Mouse (Mus musculus): Measurements from ENCODE around the gene Crebl2. TPM values are rescaled to one million over a fixed set of nuclear protein-coding genes. Genes with fewer than 3 reads are reported as not detected.

Crebl2 gene
- polyA plus RNA-seq, 1 experiment from 2014 or later = 3.9 TPM

GRCm38 (mm10) chr6:134887711-134888449 lies 57.9 kb downstream of the Crebl2 start:
- H3K27ac ChIP-seq (ENCODE audit: low read length) = no peak overlapping the region

GRCm38 (mm10) chr6:134888563-134889017 lies 58.6 kb downstream of the Crebl2 start:
- Histone ChIP-seq H3K36me3 (ENCODE audit: control insufficient read depth, insufficient read depth, low read length) (no peaks in the 10 kb centered on the region), H3K27me3 (ENCODE audit: control insufficient read depth, insufficient read depth, low read length) (no peaks in the 10 kb centered on the region; the same call in 1 of the 2 replicates), H3K9ac (ENCODE audit: low read length) (no peak overlapping the region), H3K27ac (ENCODE audit: low read length) (no peak overlapping the region), H3K4me3 (replicated peaks; ENCODE audit: low read length) (no peak overlapping the region), H3K9me3 (replicated peaks; ENCODE audit: control insufficient read depth, low read length) (no peaks in the 10 kb centered on the region), H3K4me2 (ENCODE audit: low read depth, low read length) (no peak overlapping the region), H3K4me1 (ENCODE audit: control insufficient read depth, insufficient read depth, low read length) (no peaks in the 10 kb centered on the region)
- WGBS = 5% methylated on average over 4 of the region's 4 CpGs
- ATAC-seq (ENCODE audit: insufficient read depth, low FRiP score) = 0 out of 2 replicates have a peak, but pooled peaks have one; percentile 44

More at GRCm38 (mm10) chr6:134887711-134888449, 57.9 kb downstream of the Crebl2 start:
- peak; percentile 25; the same call in 1 of the 2 replicates for ATAC-seq (ENCODE audit: insufficient read depth, low FRiP score)
- H3K4me2 ChIP-seq (ENCODE audit: low read depth, low read length) = peak overlapping the region; percentile 37
- H3K36me3 ChIP-seq (ENCODE audit: control insufficient read depth, insufficient read depth, low read length) = no peaks in the 10 kb centered on the region
- no peaks in the 10 kb centered on the region for H3K9me3 ChIP-seq (replicated peaks; ENCODE audit: control insufficient read depth, low read length)
- 5% methylated on average over 10 of the region's 10 CpGs for WGBS
- peak overlapping the region; percentile 18 for H3K4me3 ChIP-seq (replicated peaks; ENCODE audit: low read length)
- no peaks in the 10 kb centered on the region; the same call in 1 of the 2 replicates for H3K27me3 ChIP-seq (ENCODE audit: control insufficient read depth, insufficient read depth, low read length)
- H3K4me1 ChIP-seq (ENCODE audit: control insufficient read depth, insufficient read depth, low read length) = no peaks in the 10 kb centered on the region
- H3K9ac ChIP-seq (ENCODE audit: low read length) = no peak overlapping the region

GRCm38 (mm10) chr6:134889763-134890162 lies 59.8 kb downstream of the Crebl2 start:
- H3K9ac ChIP-seq (ENCODE audit: low read length) = no peak overlapping the region
- 75% methylated on average over 1 of the region's 1 CpGs for WGBS
- H3K27ac ChIP-seq (ENCODE audit: low read length) = no peak overlapping the region
- ATAC-seq (ENCODE audit: insufficient read depth, low FRiP score) = no peak
- H3K4me2 ChIP-seq (ENCODE audit: low read depth, low read length) = no peak overlapping the region
- no peak overlapping the region for H3K4me3 ChIP-seq (replicated peaks; ENCODE audit: low read length)
- H3K27me3 ChIP-seq (ENCODE audit: control insufficient read depth, insufficient read depth, low read length) = no peaks in the 10 kb centered on the region; the same call in 1 of the 2 replicates
- no peaks in the 10 kb centered on the region for H3K4me1 ChIP-seq (ENCODE audit: control insufficient read depth, insufficient read depth, low read length)
- no peaks in the 10 kb centered on the region for H3K36me3 ChIP-seq (ENCODE audit: control insufficient read depth, insufficient read depth, low read length)
- no peaks in the 10 kb centered on the region for H3K9me3 ChIP-seq (replicated peaks; ENCODE audit: control insufficient read depth, low read length)

DNA sequence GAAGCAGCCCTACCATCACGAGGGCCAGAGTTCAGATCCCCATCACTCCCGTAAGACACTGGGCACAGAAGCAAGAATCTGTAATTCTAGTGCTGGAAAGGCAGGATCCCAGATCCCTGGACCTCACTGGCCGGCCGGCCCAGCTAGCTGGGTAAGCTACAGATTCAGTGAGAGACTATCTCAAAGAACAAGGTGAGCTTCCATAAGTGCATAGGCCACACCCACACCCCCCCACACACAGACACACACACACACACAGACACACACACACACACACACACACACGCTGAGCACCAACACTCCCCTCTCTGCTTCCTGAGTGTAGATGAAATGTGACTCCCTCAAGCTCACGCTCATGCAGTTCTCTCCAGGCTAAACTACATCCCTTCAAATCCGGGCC lies 60.5 kb downstream of the Crebl2 start:
- WGBS = 82% methylated on average over 7 of the region's 7 CpGs
- Histone ChIP-seq H3K4me3 (replicated peaks; ENCODE audit: low read length) (no peak overlapping the region), H3K36me3 (ENCODE audit: control insufficient read depth, insufficient read depth, low read length) (no peaks in the 10 kb centered on the region), H3K27ac (ENCODE audit: low read length) (no peak overlapping the region), H3K4me2 (ENCODE audit: low read depth, low read length) (no peak overlapping the region), H3K9me3 (replicated peaks; ENCODE audit: control insufficient read depth, low read length) (no peaks in the 10 kb centered on the region), H3K27me3 (ENCODE audit: control insufficient read depth, insufficient read depth, low read length) (no peaks in the 10 kb centered on the region; the same call in 1 of the 2 replicates), H3K4me1 (ENCODE audit: control insufficient read depth, insufficient read depth, low read length) (no peaks in the 10 kb centered on the region), H3K9ac (ENCODE audit: low read length) (no peak overlapping the region)
- ATAC-seq (ENCODE audit: insufficient read depth, low FRiP score) = no peak

DNA sequence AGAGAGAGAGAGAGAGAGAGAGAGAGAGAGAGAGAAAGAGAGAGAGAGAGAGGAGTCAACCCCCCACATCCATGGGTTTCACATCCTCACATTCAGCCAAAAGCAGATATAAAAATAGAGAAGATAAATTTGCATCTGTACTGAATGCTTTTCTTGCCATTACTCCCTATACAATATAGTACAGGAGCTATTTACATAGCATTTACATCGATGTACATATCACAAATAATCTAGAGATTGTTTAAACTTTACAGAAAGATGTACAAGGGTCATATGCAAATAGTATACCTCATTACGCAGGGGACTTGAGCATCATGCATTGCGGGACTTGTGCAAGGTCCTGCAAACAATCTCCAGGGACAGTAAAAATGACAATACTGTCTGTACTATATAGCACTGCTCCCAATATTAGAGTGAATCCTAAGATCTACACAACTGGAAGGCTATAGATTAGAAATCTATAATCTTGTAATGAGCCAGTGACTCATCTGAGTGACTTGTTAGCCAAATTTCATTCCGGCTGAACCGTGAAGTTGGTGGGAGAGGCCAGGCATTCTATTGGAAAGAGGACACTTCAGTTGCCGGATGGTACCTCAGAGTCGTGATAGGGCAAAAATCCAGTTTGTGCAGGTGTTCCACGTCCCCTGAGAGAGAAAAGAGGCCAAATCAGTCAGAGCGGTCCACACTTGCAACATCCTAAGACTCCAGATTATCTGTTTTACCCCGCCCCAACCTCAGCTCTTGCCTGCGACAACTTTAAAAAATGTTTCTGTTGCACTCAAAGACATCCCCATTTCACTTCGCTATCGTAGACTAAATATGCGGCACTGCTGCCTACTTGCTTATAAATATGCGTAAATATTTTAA lies 66.8 kb downstream of the Crebl2 start:
- Histone ChIP-seq H3K27me3 (ENCODE audit: control insufficient read depth, insufficient read depth, low read length) (no peaks in the 10 kb centered on the region), H3K9ac (ENCODE audit: low read length) (peak overlapping the region; percentile 91), H3K4me1 (ENCODE audit: control insufficient read depth, insufficient read depth, low read length) (peaks cover 8% of the 10 kb centered on the region; the same call in 1 of the 2 replicates), H3K4me3 (replicated peaks; ENCODE audit: low read length) (peak overlapping the region; percentile 80), H3K36me3 (ENCODE audit: control insufficient read depth, insufficient read depth, low read length) (no peaks in the 10 kb centered on the region), H3K27ac (ENCODE audit: low read length) (peak overlapping the region; percentile 100), H3K4me2 (ENCODE audit: low read depth, low read length) (peak overlapping the region; percentile 76), H3K9me3 (replicated peaks; ENCODE audit: control insufficient read depth, low read length) (no peaks in the 10 kb centered on the region)
- ATAC-seq (ENCODE audit: insufficient read depth, low FRiP score) = no peak
- 36% methylated on average over 15 of the region's 15 CpGs for WGBS

- Histone ChIP-seq H3K9me3 (replicated peaks; ENCODE audit: control insufficient read depth, low read length) (no peaks in the 10 kb centered on the region), H3K4me2 (ENCODE audit: low read depth, low read length) (peak overlapping the region; percentile 76), H3K27ac (ENCODE audit: low read length) (peak overlapping the region; percentile 100), H3K4me1 (ENCODE audit: control insufficient read depth, insufficient read depth, low read length) (peaks cover 8% of the 10 kb centered on the region; the same call in 1 of the 2 replicates), H3K36me3 (ENCODE audit: control insufficient read depth, insufficient read depth, low read length) (no peaks in the 10 kb centered on the region), H3K9ac (ENCODE audit: low read length) (peak overlapping the region; percentile 91), H3K27me3 (ENCODE audit: control insufficient read depth, insufficient read depth, low read length) (no peaks in the 10 kb centered on the region), H3K4me3 (replicated peaks; ENCODE audit: low read length) (peak overlapping the region; percentile 80)
- peak; percentile 94 for ATAC-seq (ENCODE audit: insufficient read depth, low FRiP score)
- under 1% methylated on average over 38 of the region's 38 CpGs for WGBS
These were observed 67.6 kb downstream of the Crebl2 start for GRCm38 (mm10) chr6:134897443-134898094.

GRCm38 (mm10) chr6:134898095-134898965 lies 68.4 kb downstream of the Crebl2 start, which contains the start of gene Gpr19:
TSS of gene Gpr19 (minus strand) at chr6:134898578.
- peak within 1 kb of the TSS; percentile 91 for H3K9ac ChIP-seq (ENCODE audit: low read length)
- H3K36me3 ChIP-seq (ENCODE audit: control insufficient read depth, insufficient read depth, low read length) = no peaks in the 10 kb centered on the region
- peak; percentile 94 for ATAC-seq (ENCODE audit: insufficient read depth, low FRiP score)
- H3K4me1 ChIP-seq (ENCODE audit: control insufficient read depth, insufficient read depth, low read length) = peaks cover 8% of the 10 kb centered on the region; the same call in 1 of the 2 replicates
- H3K27ac ChIP-seq (ENCODE audit: low read length) = peak within 1 kb of the TSS; percentile 100
- no peaks in the 10 kb centered on the region for H3K27me3 ChIP-seq (ENCODE audit: control insufficient read depth, insufficient read depth, low read length)
- H3K4me2 ChIP-seq (ENCODE audit: low read depth, low read length) = peak within 1 kb of the TSS; percentile 76
- under 1% methylated on average over 51 of the region's 51 CpGs for WGBS
- no peaks in the 10 kb centered on the region for H3K9me3 ChIP-seq (replicated peaks; ENCODE audit: control insufficient read depth, low read length)
- H3K4me3 ChIP-seq (replicated peaks; ENCODE audit: low read length) = peak within 1 kb of the TSS; percentile 80

GRCm38 (mm10) chr6:134903368-134903767 lies 73.4 kb downstream of the Crebl2 start:
- WGBS = 95% methylated on average over 4 of the region's 4 CpGs
- no peaks in the 10 kb centered on the region for H3K9me3 ChIP-seq (replicated peaks; ENCODE audit: control insufficient read depth, low read length)
- no peak overlapping the region for H3K27ac ChIP-seq (ENCODE audit: low read length)
- no peak overlapping the region for H3K4me2 ChIP-seq (ENCODE audit: low read depth, low read length)
- no peak overlapping the region for H3K4me3 ChIP-seq (replicated peaks; ENCODE audit: low read length)
- H3K4me1 ChIP-seq (ENCODE audit: control insufficient read depth, insufficient read depth, low read length) = no peaks in the 10 kb centered on the region
- no peaks in the 10 kb centered on the region for H3K36me3 ChIP-seq (ENCODE audit: control insufficient read depth, insufficient read depth, low read length)
- H3K27me3 ChIP-seq (ENCODE audit: control insufficient read depth, insufficient read depth, low read length) = no peaks in the 10 kb centered on the region
- ATAC-seq (ENCODE audit: insufficient read depth, low FRiP score) = no peak
- no peak overlapping the region for H3K9ac ChIP-seq (ENCODE audit: low read length)

Measured in stomach, embryonic 16.5 days (tissue).